Mouse (Mus musculus) midbrain, embryonic 16.5 days (tissue): ENCODE results near the gene Ube2q2. TPM values are rescaled to one million over a fixed set of nuclear protein-coding genes. Genes with fewer than 3 reads are reported as not detected.
"Not testable (repeated sequence)": the region's sequence is repeated elsewhere in the genome, so short reads cannot be mapped to it uniquely, and the experiment has no call there.

Experiments
- ATAC-seq: fragments of 200-750 bp; cut with Nextera tagmentation; 2 replicates; pipeline ENCODE4 v1.8.0; 2017; ENCODE audit warnings: moderate TSS enrichment
- H3K27ac ChIP-seq: fragments of 300-500 bp; sonication (generic); 2 replicates; pipeline ENCODE4 v1.5.1; 2014; ENCODE audit warnings: mild to moderate bottlenecking, low read length, mixed read lengths
- H3K27me3 ChIP-seq: fragments of 300-500 bp; sonication (generic); 2 replicates; pipeline ENCODE4 v1.6.1; 2014; ENCODE audit warnings: low read depth, low read length, mixed read lengths; ENCODE audit not compliant: control insufficient read depth, insufficient read depth
- H3K36me3 ChIP-seq: fragments of 300-500 bp; sonication (generic); 2 replicates; pipeline ENCODE4 v1.6.1; 2014; ENCODE audit warnings: mild to moderate bottlenecking, low read length, moderate library complexity, mixed read lengths; ENCODE audit not compliant: control insufficient read depth, insufficient read depth
- H3K4me1 ChIP-seq: fragments of 300-500 bp; sonication (generic); 2 replicates; pipeline ENCODE4 v1.6.1; 2014; ENCODE audit warnings: mild to moderate bottlenecking, low read length, mixed read lengths; ENCODE audit not compliant: control insufficient read depth, insufficient read depth
- H3K4me2 ChIP-seq: fragments of 300-500 bp; sonication (generic); 2 replicates; pipeline ENCODE4 v1.6.1; 2014; ENCODE audit warnings: mild to moderate bottlenecking, low read length, mixed read lengths
- H3K4me3 ChIP-seq: fragments of 300-500 bp; sonication (generic); 2 replicates; pipeline ENCODE4 v1.5.1; 2014; ENCODE audit warnings: low read depth, mild to moderate bottlenecking, low read length, moderate library complexity, mixed read lengths
- H3K9ac ChIP-seq: fragments of 300-500 bp; sonication (generic); 2 replicates; pipeline ENCODE4 v1.6.1; 2014; ENCODE audit warnings: low read depth, low read length, mixed read lengths
- H3K9me3 ChIP-seq: fragments of 300-500 bp; sonication (generic); replicated peaks from 2 replicates; pipeline ENCODE4 v1.6.1; 2014; ENCODE audit warnings: mild to moderate bottlenecking, low read length, mixed read lengths; ENCODE audit not compliant: control insufficient read depth, poor library complexity, severe bottlenecking
- WGBS: fragments of 180-500 bp; shearing (Covaris S2); extraction: QIAGEN DNeasy Blood & Tissue Kit; methylation state at CpG from one replicate; pipeline ENCODE4 v1.1.7; 2014; 5-methylcytosine and 5-hydroxymethylcytosine counted together
- polyA plus RNA-seq: library from polyadenylated mRNA; unstranded; fragments of >200 nt; fragmentation: Nextera tagmentation; extraction: Ambion mirVana; gene quantifications from 2 replicates; pipeline ENCODE4 v1.2.1, GENCODE M21; 2015

Gene Ube2q2
- polyA plus RNA-seq, 1 experiment from 2014 or later: 38.1 TPM

- Histone ChIP-seq H3K27me3 (no peaks in the 10 kb centered on the region), H3K4me2 (no peak overlapping the region), H3K36me3 (no peaks in the 10 kb centered on the region), H3K9ac (no peak overlapping the region), H3K4me3 (no peak overlapping the region), H3K4me1 (no peaks in the 10 kb centered on the region), H3K9me3 (no peaks in the 10 kb centered on the region), H3K27ac (no peak overlapping the region)
- WGBS: 82% methylated on average over 3 of the region's 3 CpGs
- ATAC-seq: no peak
These were observed 94.6 kb downstream of the Ube2q2 start for GRCm38 (mm10) chr9:55243280-55243679.

- ATAC-seq: no peak
- H3K9ac ChIP-seq: no peak overlapping the region
- no peaks in the 10 kb centered on the region for H3K36me3 ChIP-seq
- 84% methylated on average over 3 of the region's 3 CpGs for WGBS
- no peaks in the 10 kb centered on the region for H3K9me3 ChIP-seq
- H3K27ac ChIP-seq: no peak overlapping the region
- no peak overlapping the region for H3K4me3 ChIP-seq
- no peaks in the 10 kb centered on the region for H3K27me3 ChIP-seq
- H3K4me2 ChIP-seq: no peak overlapping the region
- H3K4me1 ChIP-seq: no peaks in the 10 kb centered on the region
These were observed 95.4 kb downstream of the Ube2q2 start for GRCm38 (mm10) chr9:55244079-55244478.

GRCm38 (mm10) chr9:55245057-55245750 lies 96.5 kb downstream of the Ube2q2 start:
- not testable (repeated sequence) for H3K9ac ChIP-seq, H3K4me2 ChIP-seq, H3K9me3 ChIP-seq, H3K4me3 ChIP-seq, H3K36me3 ChIP-seq, H3K4me1 ChIP-seq, ATAC-seq, H3K27me3 ChIP-seq, H3K27ac ChIP-seq
- WGBS: 93% methylated on average over 1 of the region's 1 CpGs

GRCm38 (mm10) chr9:55246440-55246839 lies 97.8 kb downstream of the Ube2q2 start:
- 85% methylated on average over 8 of the region's 8 CpGs for WGBS
- no peak for ATAC-seq
- H3K4me2 ChIP-seq: no peak overlapping the region
- H3K36me3 ChIP-seq: no peaks in the 10 kb centered on the region
- H3K9ac ChIP-seq: no peak overlapping the region
- H3K4me1 ChIP-seq: no peaks in the 10 kb centered on the region
- H3K27ac ChIP-seq: no peak overlapping the region
- H3K27me3 ChIP-seq: no peaks in the 10 kb centered on the region
- no peaks in the 10 kb centered on the region for H3K9me3 ChIP-seq
- H3K4me3 ChIP-seq: no peak overlapping the region

- ATAC-seq: no peak
- Histone ChIP-seq H3K4me3 (no peak overlapping the region), H3K4me1 (no peaks in the 10 kb centered on the region), H3K4me2 (no peak overlapping the region), H3K9ac (no peak overlapping the region), H3K27ac (no peak overlapping the region), H3K36me3 (no peaks in the 10 kb centered on the region), H3K27me3 (no peaks in the 10 kb centered on the region), H3K9me3 (no peaks in the 10 kb centered on the region)
- 94% methylated on average over 4 of the region's 4 CpGs for WGBS
These were observed 98.3 kb downstream of the Ube2q2 start for GRCm38 (mm10) chr9:55246918-55247317.

GRCm38 (mm10) chr9:55248465-55248864 lies 99.8 kb downstream of the Ube2q2 start:
- Histone ChIP-seq H3K27ac (no peak overlapping the region), H3K36me3 (no peaks in the 10 kb centered on the region), H3K4me3 (no peak overlapping the region), H3K9me3 (no peaks in the 10 kb centered on the region), H3K4me2 (no peak overlapping the region), H3K4me1 (no peaks in the 10 kb centered on the region), H3K27me3 (no peaks in the 10 kb centered on the region), H3K9ac (no peak overlapping the region)
- 81% methylated on average over 4 of the region's 4 CpGs for WGBS
- ATAC-seq: no peak

- Histone ChIP-seq H3K4me3 (no peak overlapping the region), H3K27me3 (no peaks in the 10 kb centered on the region), H3K4me1 (no peaks in the 10 kb centered on the region), H3K9me3 (no peaks in the 10 kb centered on the region), H3K36me3 (no peaks in the 10 kb centered on the region), H3K27ac (no peak overlapping the region), H3K9ac (no peak overlapping the region), H3K4me2 (no peak overlapping the region)
- no peak for ATAC-seq
- WGBS: 89% methylated on average over 6 of the region's 6 CpGs
These were observed 102.1 kb downstream of the Ube2q2 start for GRCm38 (mm10) chr9:55250595-55251247.

- not testable (repeated sequence) for H3K4me1 ChIP-seq, H3K27ac ChIP-seq, H3K4me3 ChIP-seq, H3K4me2 ChIP-seq, H3K36me3 ChIP-seq, H3K9me3 ChIP-seq, ATAC-seq, H3K9ac ChIP-seq, H3K27me3 ChIP-seq
- 60% methylated on average over 2 of the region's 2 CpGs for WGBS
These were observed 103.4 kb downstream of the Ube2q2 start for GRCm38 (mm10) chr9:55252097-55252496.

GRCm38 (mm10) chr9:55253849-55254248 lies 105.2 kb downstream of the Ube2q2 start:
- no peaks in the 10 kb centered on the region for H3K36me3 ChIP-seq
- 78% methylated on average over 1 of the region's 1 CpGs for WGBS
- H3K4me3 ChIP-seq: no peak overlapping the region

More at GRCm38 (mm10) chr9:55253849-55254248, 105.2 kb downstream of the Ube2q2 start:
- H3K27me3 ChIP-seq: no peaks in the 10 kb centered on the region
- H3K9ac ChIP-seq: no peak overlapping the region
- no peak for ATAC-seq
- H3K4me2 ChIP-seq: no peak overlapping the region
- no peaks in the 10 kb centered on the region for H3K9me3 ChIP-seq
- no peak overlapping the region for H3K27ac ChIP-seq
- H3K4me1 ChIP-seq: no peaks in the 10 kb centered on the region
